Mouse (Mus musculus): ENCODE results near the gene Samd7.

DNA sequence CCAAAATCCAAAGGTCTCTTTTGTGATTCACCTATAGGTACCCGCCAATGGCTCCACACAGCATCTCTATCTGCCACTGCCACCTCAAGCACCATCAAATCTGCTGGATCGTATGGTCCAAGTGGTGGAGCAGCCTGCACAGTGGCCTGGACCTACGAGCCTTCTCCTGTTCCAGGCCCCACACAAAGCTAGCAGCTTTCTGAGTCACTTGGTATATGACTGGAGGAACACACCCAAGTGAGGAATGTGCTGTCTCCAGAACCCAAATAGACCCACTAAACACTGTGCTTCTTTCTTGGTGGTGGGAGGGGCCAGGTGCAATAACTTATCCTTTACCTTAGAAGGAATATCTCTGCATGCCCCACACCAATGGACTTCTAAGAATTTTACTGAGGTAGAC is 40.1 kb upstream of the Samd7 start:
- TF ChIP-seq POLR2A (IDR thresholded peaks at IDR 0.05; ENCODE audit: low read depth, low read length) (no peak), CTCF (IDR thresholded peaks at IDR 0.05; ENCODE audit: extremely low read depth, insufficient read depth, insufficient read length, insufficient replicate concordance) (no peak)
